Mouse (Mus musculus) midbrain, embryonic 11.5 days (tissue): ENCODE data around the gene Slc35f5. TPM values are rescaled to one million over a fixed set of nuclear protein-coding genes. Genes with fewer than 3 reads are reported as not detected.

Experiments
- ATAC-seq: fragments of 200-750 bp; cut with Nextera tagmentation; 2 replicates; pipeline ENCODE4 v1.8.0; 2017; ENCODE audit warnings: moderate TSS enrichment, moderate library complexity; ENCODE audit not compliant: low FRiP score
- DNase-seq: peaks from one replicate; pipeline ENCODE4 v3.0.0; 2015; ENCODE audit warnings: low spot score; ENCODE audit errors: missing footprints
- H3K27ac ChIP-seq: fragments of 300-500 bp; sonication (generic); 2 replicates; pipeline ENCODE4 v1.5.1; 2014; ENCODE audit warnings: low read depth, low read length
- H3K27me3 ChIP-seq: fragments of 300-500 bp; sonication (generic); 2 replicates; pipeline ENCODE4 v1.6.1; 2014; ENCODE audit warnings: mild to moderate bottlenecking, low read length, moderate library complexity, mixed read lengths; ENCODE audit not compliant: control insufficient read depth, insufficient read depth
- H3K36me3 ChIP-seq: fragments of 300-500 bp; sonication (generic); 2 replicates; pipeline ENCODE4 v1.6.1; 2014; ENCODE audit warnings: mild to moderate bottlenecking, low read length, moderate library complexity, mixed read lengths; ENCODE audit not compliant: control insufficient read depth, insufficient read depth
- H3K4me1 ChIP-seq: fragments of 300-500 bp; sonication (generic); 2 replicates; pipeline ENCODE4 v1.6.1; 2014; ENCODE audit warnings: low read length; ENCODE audit not compliant: control insufficient read depth, insufficient read depth
- H3K4me2 ChIP-seq: fragments of 300-500 bp; sonication (generic); 2 replicates; pipeline ENCODE4 v1.6.1; 2014; ENCODE audit warnings: mild to moderate bottlenecking, moderate library complexity
- H3K4me3 ChIP-seq: fragments of 300-500 bp; sonication (generic); 2 replicates; pipeline ENCODE4 v1.5.1; 2014; ENCODE audit warnings: low read depth, low read length
- H3K9ac ChIP-seq: fragments of 300-500 bp; sonication (generic); 2 replicates; pipeline ENCODE4 v1.6.1; 2014; ENCODE audit warnings: low read length
- H3K9me3 ChIP-seq: fragments of 300-500 bp; sonication (generic); 2 replicates; pipeline ENCODE4 v1.6.1; 2016; ENCODE audit warnings: low read length; ENCODE audit not compliant: control insufficient read depth
- WGBS: fragments of 180-500 bp; shearing (Covaris S2); extraction: QIAGEN DNeasy Blood & Tissue Kit; methylation state at CpG from one replicate; pipeline ENCODE4 v1.1.7; 2014; 5-methylcytosine and 5-hydroxymethylcytosine counted together
- polyA plus RNA-seq: library from polyadenylated mRNA; unstranded; fragments of >200 nt; fragmentation: Nextera tagmentation; extraction: Ambion mirVana; gene quantifications from 2 replicates; pipeline ENCODE4 v1.2.1, GENCODE M21; 2014

Gene Slc35f5
- polyA plus RNA-seq, 1 experiment from 2014 or later = 23.0 TPM

DNA sequence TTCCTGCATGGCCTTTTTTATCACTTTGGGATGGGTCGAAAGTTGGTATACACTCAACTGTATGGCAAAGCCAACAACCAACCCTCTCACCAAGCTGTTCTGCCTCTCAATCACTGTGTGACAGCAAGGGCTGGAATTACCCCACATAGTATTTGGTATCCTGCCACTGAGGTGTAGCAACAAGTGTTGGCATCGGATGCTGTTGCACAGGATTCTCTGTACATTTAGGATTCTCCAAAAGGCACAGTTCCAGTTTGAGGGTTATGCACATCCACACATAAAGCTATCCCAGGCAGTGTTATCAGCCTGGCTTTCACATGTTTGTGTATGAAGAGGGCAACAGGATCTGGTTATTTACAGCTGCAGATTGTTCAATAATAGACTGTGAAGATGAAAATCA, 23.3 kb upstream of the Slc35f5 start:
- no peak overlapping the region for H3K9ac ChIP-seq
- no peaks in the 10 kb centered on the region for H3K4me1 ChIP-seq
- no peak for ATAC-seq
- no peaks in the 10 kb centered on the region for H3K9me3 ChIP-seq
- 88% methylated on average over 2 of the region's 2 CpGs for WGBS
- no peak overlapping the region for H3K4me3 ChIP-seq
- no peaks in the 10 kb centered on the region for H3K36me3 ChIP-seq
- no peak overlapping the region for H3K4me2 ChIP-seq
- no peak overlapping the region for H3K27ac ChIP-seq
- H3K27me3 ChIP-seq = no peaks in the 10 kb centered on the region
- no peak for DNase-seq

GRCm38 (mm10) chr1:125537776-125538175, 22.6 kb upstream of the Slc35f5 start:
- Histone ChIP-seq H3K36me3 (no peaks in the 10 kb centered on the region), H3K27me3 (no peaks in the 10 kb centered on the region), H3K27ac (no peak overlapping the region), H3K4me3 (no peak overlapping the region), H3K4me2 (no peak overlapping the region), H3K9ac (no peak overlapping the region), H3K4me1 (no peaks in the 10 kb centered on the region), H3K9me3 (no peaks in the 10 kb centered on the region)
- 89% methylated on average over 8 of the region's 8 CpGs for WGBS
- DNase-seq (no peak), ATAC-seq (no peak)

DNA sequence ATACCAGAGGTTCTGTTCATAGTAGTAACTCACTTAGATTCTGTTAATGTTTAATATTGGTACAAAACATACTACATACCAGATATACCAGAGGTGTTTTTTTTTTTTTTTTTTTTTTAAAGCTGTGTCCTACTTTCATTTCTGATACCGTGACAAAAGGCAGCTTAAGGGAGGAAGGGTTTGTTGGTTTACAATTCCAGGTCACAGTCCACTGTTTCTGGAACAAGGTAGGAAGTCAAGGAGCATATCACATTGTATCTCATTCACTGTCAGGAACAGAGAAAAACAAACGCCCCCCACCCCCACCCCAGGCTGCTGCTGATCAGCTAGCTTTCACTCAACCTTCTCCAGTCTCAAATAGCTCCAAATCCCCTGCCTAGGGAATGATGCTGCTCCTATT, 21.1 kb upstream of the Slc35f5 start:
- ATAC-seq = no peak

GRCm38 (mm10) chr1:125542008-125542999, 18.1 kb upstream of the Slc35f5 start:
- Histone ChIP-seq H3K36me3 (no peaks in the 10 kb centered on the region), H3K9ac (no peak overlapping the region), H3K27ac (no peak overlapping the region), H3K27me3 (no peaks in the 10 kb centered on the region), H3K9me3 (no peaks in the 10 kb centered on the region), H3K4me3 (no peak overlapping the region), H3K4me1 (no peaks in the 10 kb centered on the region), H3K4me2 (no peak overlapping the region)
- ATAC-seq (no peak), DNase-seq (no peak)
- WGBS = 88% methylated on average over 7 of the region's 7 CpGs

More for the DNA sequence above, 21.1 kb upstream of the Slc35f5 start:
- Histone ChIP-seq H3K9me3 (no peaks in the 10 kb centered on the region), H3K27me3 (no peaks in the 10 kb centered on the region), H3K27ac (no peak overlapping the region), H3K4me1 (no peaks in the 10 kb centered on the region), H3K4me2 (no peak overlapping the region), H3K36me3 (no peaks in the 10 kb centered on the region), H3K9ac (no peak overlapping the region), H3K4me3 (no peak overlapping the region)
- DNase-seq = no peak
- 77% methylated on average over 2 of the region's 2 CpGs for WGBS

DNA sequence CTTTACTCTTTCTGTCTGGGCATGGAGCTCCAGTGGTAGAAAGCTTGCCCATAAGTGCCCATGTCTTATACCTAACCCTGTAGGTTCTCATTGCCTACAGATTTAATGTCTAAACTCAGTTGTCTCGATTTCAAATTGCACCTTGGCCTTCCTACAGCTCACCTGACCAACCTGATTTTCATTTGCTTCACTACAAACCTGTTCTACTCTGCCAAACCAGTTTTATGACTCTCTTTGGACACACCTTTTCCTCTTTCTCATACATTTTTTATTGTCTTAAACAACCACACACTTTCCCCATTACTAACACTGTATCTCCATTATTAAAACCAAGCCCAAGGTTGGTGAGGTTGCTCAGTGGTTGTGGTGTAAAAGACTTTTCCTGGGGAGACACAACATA, 10.5 kb upstream of the Slc35f5 start:
- Histone ChIP-seq H3K9ac (no peak overlapping the region), H3K27ac (no peak overlapping the region), H3K4me2 (no peak overlapping the region), H3K4me3 (no peak overlapping the region), H3K9me3 (no peaks in the 10 kb centered on the region), H3K4me1 (no peaks in the 10 kb centered on the region), H3K27me3 (no peaks in the 10 kb centered on the region), H3K36me3 (no peaks in the 10 kb centered on the region)
- ATAC-seq (no peak), DNase-seq (no peak)
- 42% methylated on average over 1 of the region's 1 CpGs for WGBS

- Histone ChIP-seq H3K36me3 (no peaks in the 10 kb centered on the region), H3K4me1 (no peaks in the 10 kb centered on the region), H3K9me3 (no peaks in the 10 kb centered on the region), H3K4me3 (no peak overlapping the region), H3K27me3 (no peaks in the 10 kb centered on the region), H3K4me2 (no peak overlapping the region), H3K9ac (no peak overlapping the region), H3K27ac (no peak overlapping the region)
- DNase-seq (no peak), ATAC-seq (no peak)
- 84% methylated on average over 1 of the region's 1 CpGs for WGBS
Measured at GRCm38 (mm10) chr1:125550359-125550758, 10.0 kb upstream of the Slc35f5 start.

- Histone ChIP-seq H3K36me3 (no peaks in the 10 kb centered on the region), H3K9ac (no peak overlapping the region), H3K4me3 (no peak overlapping the region), H3K4me1 (no peaks in the 10 kb centered on the region), H3K27me3 (no peaks in the 10 kb centered on the region), H3K4me2 (no peak overlapping the region), H3K27ac (no peak overlapping the region), H3K9me3 (no peaks in the 10 kb centered on the region)
- no peak for DNase-seq
- 80% methylated on average over 2 of the region's 2 CpGs for WGBS
- ATAC-seq = no peak
Measured at GRCm38 (mm10) chr1:125551564-125551963, 8.8 kb upstream of the Slc35f5 start.

GRCm38 (mm10) chr1:125559261-125559660, 1.1 kb upstream of the Slc35f5 start:
- 83% methylated on average over 3 of the region's 3 CpGs for WGBS
- Histone ChIP-seq H3K9ac (no peak overlapping the region), H3K4me2 (no peak overlapping the region), H3K36me3 (no peaks in the 10 kb centered on the region), H3K9me3 (no peaks in the 10 kb centered on the region), H3K27ac (no peak overlapping the region), H3K27me3 (no peaks in the 10 kb centered on the region), H3K4me3 (no peak overlapping the region), H3K4me1 (peaks cover 2% of the 10 kb centered on the region; the same call in 1 of the 2 replicates)
- ATAC-seq (no peak), DNase-seq (no peak)

DNA sequence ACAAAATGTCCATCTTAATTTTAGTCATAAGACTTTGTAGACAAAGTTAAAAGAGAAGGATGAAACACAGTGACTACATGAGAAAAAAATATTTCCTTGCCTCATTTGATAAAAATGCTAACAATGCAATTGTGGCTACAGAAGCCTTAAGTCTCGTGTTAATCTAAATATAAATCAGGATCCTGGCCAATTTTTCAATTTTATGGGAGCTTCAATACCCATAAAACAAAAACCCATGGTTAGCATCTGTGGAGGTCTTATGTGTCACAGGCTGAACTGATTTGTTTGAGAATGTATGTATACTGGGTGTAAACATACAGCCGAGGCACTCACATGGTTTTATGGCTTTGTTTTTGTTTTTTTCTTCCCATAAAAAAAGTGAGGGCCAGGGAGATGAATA, 674 bp upstream of the Slc35f5 start:
- DNase-seq = no peak
- no peaks in the 10 kb centered on the region for H3K36me3 ChIP-seq
- 40% methylated on average over 2 of the region's 2 CpGs for WGBS
- ATAC-seq = no peak
- no peaks in the 10 kb centered on the region for H3K27me3 ChIP-seq
- H3K9me3 ChIP-seq = no peaks in the 10 kb centered on the region
- peak overlapping the region; percentile 77 for H3K27ac ChIP-seq
- H3K9ac ChIP-seq = peak overlapping the region; percentile 77
- H3K4me3 ChIP-seq = peak overlapping the region; percentile 66
- H3K4me2 ChIP-seq = peak overlapping the region; percentile 75
- H3K4me1 ChIP-seq = peaks cover 2% of the 10 kb centered on the region; the same call in 1 of the 2 replicates
